Mouse (Mus musculus) stomach, postnatal 0 days (tissue): ENCODE results near the gene Slc7a6.

Experiments used
- CTCF ChIP-seq: IDR thresholded peaks from 2 replicates; pipeline ENCODE4 v1.5.1; 2016; ENCODE audit warnings: antibody characterized with exemption, low read depth, mild to moderate bottlenecking, moderate library complexity
- EP300 ChIP-seq: optimal IDR thresholded peaks from 2 replicates; pipeline ENCODE3; 2016; ENCODE audit warnings: antibody characterized with exemption

DNA sequence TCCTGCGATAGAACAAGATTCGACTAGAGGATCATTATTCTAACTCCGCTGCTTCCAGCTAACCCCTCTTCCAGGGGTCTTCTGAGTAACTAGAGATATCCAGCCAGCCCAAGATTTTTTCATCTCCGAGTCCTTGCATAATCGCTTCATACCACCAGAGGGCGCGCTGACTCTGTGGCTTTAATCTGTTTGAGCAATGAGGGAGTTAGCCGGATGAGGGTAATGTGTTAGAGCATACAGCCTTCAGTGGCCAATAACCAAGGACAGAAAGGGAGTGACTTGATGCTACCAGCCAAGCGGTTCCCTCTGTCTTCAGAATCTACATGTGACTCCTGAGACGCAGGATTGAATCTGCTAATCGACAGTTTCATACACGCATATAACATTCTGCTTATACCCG, 27.9 kb upstream of the Slc7a6 start:
- peak; percentile 98 for TF ChIP-seq CTCF
- TF ChIP-seq EP300 = no peak
